Mouse (Mus musculus): ENCODE data around the gene Slc4a1ap. TPM values are rescaled to one million over a fixed set of nuclear protein-coding genes. Genes with fewer than 3 reads are reported as not detected.

The Slc4a1ap gene
- polyA plus RNA-seq, 1 experiment from 2014 or later = 20.0 TPM

Other genes starting within 250 kb of the Slc4a1ap start
- 22.3 and 26.8 TPM in 2 replicates for gene Ift172, start 235.9 kb upstream of the Slc4a1ap start, polyA plus RNA-seq (2015; fragmentation: Nextera tagmentation; extraction: Ambion mirVana)
- 15.7 and 16.9 TPM in 2 replicates for gene Fndc4, start 230.9 kb upstream of the Slc4a1ap start, polyA plus RNA-seq (2015; fragmentation: Nextera tagmentation; extraction: Ambion mirVana)
- gene Gckr, start 229.6 kb upstream of the Slc4a1ap start, polyA plus RNA-seq (2015; fragmentation: Nextera tagmentation; extraction: Ambion mirVana) = 0.16 and 0.18 TPM in 2 replicates
- 41.3 and 43.0 TPM in 2 replicates for gene Zfp512, start 74.6 kb upstream of the Slc4a1ap start, polyA plus RNA-seq (2015; fragmentation: Nextera tagmentation; extraction: Ambion mirVana)
- gene 4930548H24Rik, start 41.3 kb upstream of the Slc4a1ap start, polyA plus RNA-seq (2015; fragmentation: Nextera tagmentation; extraction: Ambion mirVana) = not detected in 2 replicates
- gene Gpn1, start 32.3 kb upstream of the Slc4a1ap start, polyA plus RNA-seq (2015; fragmentation: Nextera tagmentation; extraction: Ambion mirVana) = 39.8 and 42.9 TPM in 2 replicates
- 18.6 and 20.2 TPM in 2 replicates for gene Supt7l, start 812 bp downstream of the Slc4a1ap start, polyA plus RNA-seq (2015; fragmentation: Nextera tagmentation; extraction: Ambion mirVana)
- 382 and 409 TPM in 2 replicates for gene Mrpl33, start 69.9 kb downstream of the Slc4a1ap start, polyA plus RNA-seq (2015; fragmentation: Nextera tagmentation; extraction: Ambion mirVana)
- 3.8 and 5.2 TPM in 2 replicates for gene Rbks, start 170.6 kb downstream of the Slc4a1ap start, polyA plus RNA-seq (2015; fragmentation: Nextera tagmentation; extraction: Ambion mirVana)
- 39.9 and 47.4 TPM in 2 replicates for gene Babam2, start 170.7 kb downstream of the Slc4a1ap start, polyA plus RNA-seq (2015; fragmentation: Nextera tagmentation; extraction: Ambion mirVana)